Mouse (Mus musculus): ENCODE measurements at regions not wholly inside any gene's neighbourhood (a gene's known extent, or its start where the extent isn't known, plus 50 kb on each side); places are given as distances from the start of the nearest gene placed in this dataset.

GRCm38 (mm10) chr14:54151272-54151671, 102.6 kb downstream of the Dad1 start:
- H3K4me3 ChIP-seq (ENCODE audit: insufficient read depth, low read length): no peak overlapping the region
- TF ChIP-seq CTCF (IDR thresholded peaks at IDR 0.05; ENCODE audit: borderline replicate concordance, insufficient read depth, low read length): no peak
- TF ChIP-seq POLR2A (IDR thresholded peaks at IDR 0.05; ENCODE audit: low read depth, low read length): no peak
- no peak overlapping the region for H3K27ac ChIP-seq (ENCODE audit: insufficient read depth, low read length)
- 0 out of 2 replicates have a peak, but pooled peaks cover 2% of the 10 kb centered on the region for H3K4me1 ChIP-seq (ENCODE audit: control insufficient read depth, insufficient read depth, low read length)

GRCm38 (mm10) chr14:54150221-54150620, 103.7 kb downstream of the Dad1 start:
- Histone ChIP-seq H3K4me3 (ENCODE audit: insufficient read depth, low read length) (no peak overlapping the region), H3K27ac (ENCODE audit: insufficient read depth, low read length) (no peak overlapping the region), H3K4me1 (ENCODE audit: control insufficient read depth, insufficient read depth, low read length) (0 out of 2 replicates have a peak, but pooled peaks cover 2% of the 10 kb centered on the region)
- TF ChIP-seq POLR2A (IDR thresholded peaks at IDR 0.05; ENCODE audit: low read depth, low read length) (no peak), CTCF (IDR thresholded peaks at IDR 0.05; ENCODE audit: borderline replicate concordance, insufficient read depth, low read length) (no peak)

- Histone ChIP-seq H3K27ac (ENCODE audit: insufficient read depth, low read length) (no peak overlapping the region), H3K4me3 (ENCODE audit: insufficient read depth, low read length) (no peak overlapping the region), H3K4me1 (ENCODE audit: control insufficient read depth, insufficient read depth, low read length) (0 out of 2 replicates have a peak, but pooled peaks cover 2% of the 10 kb centered on the region)
- TF ChIP-seq CTCF (IDR thresholded peaks at IDR 0.05; ENCODE audit: borderline replicate concordance, insufficient read depth, low read length): no peak
- TF ChIP-seq POLR2A (IDR thresholded peaks at IDR 0.05; ENCODE audit: low read depth, low read length): no peak
Measured at GRCm38 (mm10) chr14:54148626-54149025, 105.3 kb downstream of the Dad1 start.

GRCm38 (mm10) chr14:54148121-54148520, 105.8 kb downstream of the Dad1 start:
- H3K4me1 ChIP-seq (ENCODE audit: control insufficient read depth, insufficient read depth, low read length): 0 out of 2 replicates have a peak, but pooled peaks cover 2% of the 10 kb centered on the region
- H3K27ac ChIP-seq (ENCODE audit: insufficient read depth, low read length): no peak overlapping the region
- no peak overlapping the region for H3K4me3 ChIP-seq (ENCODE audit: insufficient read depth, low read length)
- TF ChIP-seq CTCF (IDR thresholded peaks at IDR 0.05; ENCODE audit: borderline replicate concordance, insufficient read depth, low read length) (no peak), POLR2A (IDR thresholded peaks at IDR 0.05; ENCODE audit: low read depth, low read length) (no peak)

GRCm38 (mm10) chr14:54147546-54147945, 106.4 kb downstream of the Dad1 start:
- Histone ChIP-seq H3K4me3 (ENCODE audit: insufficient read depth, low read length) (no peak overlapping the region), H3K27ac (ENCODE audit: insufficient read depth, low read length) (no peak overlapping the region)
- TF ChIP-seq POLR2A (IDR thresholded peaks at IDR 0.05; ENCODE audit: low read depth, low read length) (no peak), CTCF (IDR thresholded peaks at IDR 0.05; ENCODE audit: borderline replicate concordance, insufficient read depth, low read length) (no peak)

GRCm38 (mm10) chr14:54145743-54146741, 107.9 kb downstream of the Dad1 start:
- TF ChIP-seq POLR2A (IDR thresholded peaks at IDR 0.05; ENCODE audit: low read depth, low read length) (no peak), CTCF (IDR thresholded peaks at IDR 0.05; ENCODE audit: borderline replicate concordance, insufficient read depth, low read length) (no peak)
- H3K27ac ChIP-seq (ENCODE audit: insufficient read depth, low read length): no peak overlapping the region
- H3K4me1 ChIP-seq (ENCODE audit: control insufficient read depth, insufficient read depth, low read length): no peaks in the 10 kb centered on the region
- no peak overlapping the region for H3K4me3 ChIP-seq (ENCODE audit: insufficient read depth, low read length)

More at GRCm38 (mm10) chr14:54147546-54147945, 106.4 kb downstream of the Dad1 start:
- 0 out of 2 replicates have a peak, but pooled peaks cover under 1% of the 10 kb centered on the region for H3K4me1 ChIP-seq (ENCODE audit: control insufficient read depth, insufficient read depth, low read length)

GRCm38 (mm10) chr14:54143828-54144227, 110.1 kb downstream of the Dad1 start:
- no peak overlapping the region for H3K4me3 ChIP-seq (ENCODE audit: insufficient read depth, low read length)
- H3K27ac ChIP-seq (ENCODE audit: insufficient read depth, low read length): no peak overlapping the region
- H3K4me1 ChIP-seq (ENCODE audit: control insufficient read depth, insufficient read depth, low read length): no peaks in the 10 kb centered on the region
- TF ChIP-seq POLR2A (IDR thresholded peaks at IDR 0.05; ENCODE audit: low read depth, low read length) (no peak), CTCF (IDR thresholded peaks at IDR 0.05; ENCODE audit: borderline replicate concordance, insufficient read depth, low read length) (no peak)

- H3K4me3 ChIP-seq (ENCODE audit: insufficient read depth, low read length): no peak overlapping the region
- H3K27ac ChIP-seq (ENCODE audit: insufficient read depth, low read length): no peak overlapping the region
- no peaks in the 10 kb centered on the region for H3K4me1 ChIP-seq (ENCODE audit: control insufficient read depth, insufficient read depth, low read length)
- TF ChIP-seq CTCF (IDR thresholded peaks at IDR 0.05; ENCODE audit: borderline replicate concordance, insufficient read depth, low read length): no peak
- TF ChIP-seq POLR2A (IDR thresholded peaks at IDR 0.05; ENCODE audit: low read depth, low read length): no peak
Measured at GRCm38 (mm10) chr14:54138288-54138687, 115.6 kb downstream of the Dad1 start.

GRCm38 (mm10) chr14:54136538-54136937, 117.4 kb downstream of the Dad1 start:
- Histone ChIP-seq H3K4me1 (ENCODE audit: control insufficient read depth, insufficient read depth, low read length) (no peaks in the 10 kb centered on the region), H3K4me3 (ENCODE audit: insufficient read depth, low read length) (no peak overlapping the region), H3K27ac (ENCODE audit: insufficient read depth, low read length) (no peak overlapping the region)
- TF ChIP-seq POLR2A (IDR thresholded peaks at IDR 0.05; ENCODE audit: low read depth, low read length) (no peak), CTCF (IDR thresholded peaks at IDR 0.05; ENCODE audit: borderline replicate concordance, insufficient read depth, low read length) (no peak)

- H3K27ac ChIP-seq (ENCODE audit: insufficient read depth, low read length): 0 out of 2 replicates have a peak overlapping the region, but pooled peaks have one; percentile 20
- H3K4me3 ChIP-seq (ENCODE audit: insufficient read depth, low read length): no peak overlapping the region
- peaks cover 8% of the 10 kb centered on the region for H3K4me1 ChIP-seq (ENCODE audit: control insufficient read depth, insufficient read depth, low read length)
- TF ChIP-seq CTCF (IDR thresholded peaks at IDR 0.05; ENCODE audit: borderline replicate concordance, insufficient read depth, low read length) (no peak), POLR2A (IDR thresholded peaks at IDR 0.05; ENCODE audit: low read depth, low read length) (no peak)
Measured at GRCm38 (mm10) chr14:54128334-54128733, 125.6 kb downstream of the Dad1 start.
